In genomic region chr5:102503066-102503465, GRCm38 (mm10) we compare ENCODE assay signal across 23 mouse cellular contexts. TPM values are rescaled to one million over a fixed set of nuclear protein-coding genes. Genes with fewer than 3 reads are reported as not detected.
A peak's percentile ranks its signal among the peaks of the same experiment; 100 is the strongest.
DNase-seq lines count a peak whose midpoint lies in the region; ATAC-seq and TF ChIP-seq lines count a peak whose summit lies in the region.
"Had no signal": no experiment of that assay in that cellular context is flagged by ENCODE, and none has a peak within 500 bp of the region (broad histone marks: within the 10 kb centered on the region; RNA-seq: fewer than 3 reads in every experiment).

No protein-coding gene starts in this region.

- no peak for ATAC-seq in heart, embryonic 13.5 days (ENCODE audit: extremely low read depth, insufficient number of reproducible peaks, low FRiP score, low TSS enrichment)
- no peak for ATAC-seq in kidney, postnatal 0 days (replicated peaks; ENCODE audit: low FRiP score, low read depth)
- no peak for ATAC-seq in megakaryocyte, adult 5-6 weeks (ENCODE audit: poor library complexity, severe bottlenecking)
- ATAC-seq: activated CD4-positive, CD25-positive, alpha-beta regulatory T cell, adult 4 months; forebrain, embryonic 14.5 days; Patski had no signal

- H3K27ac ChIP-seq in heart, embryonic 13.5 days (replicated peaks), result 0 out of 2 replicates have a peak overlapping the region, but pooled peaks have one; percentile 20
- peak overlapping the region; percentile 70; the same call in 1 of the 2 replicates for H3K27ac ChIP-seq in kidney, postnatal 0 days
- H3K27ac ChIP-seq in macrophage, result peak overlapping the region; percentile 97
- H3K27ac ChIP-seq in thymus, adult 2 months (ENCODE audit: control insufficient read depth, insufficient read depth, low read length), result no peak overlapping the region
- H3K27ac ChIP-seq: embryonic facial prominence, embryonic 15.5 days; forebrain, embryonic 10.5 days; heart, embryonic 10.5 days; heart, embryonic 15.5 days; hindbrain, embryonic 15.5 days had no signal

- DNase-seq in heart, postnatal 14 days, result no peak
- peak; percentile 71 for DNase-seq in kidney, postnatal 0 days (ENCODE audit: low spot score)
- no peak for DNase-seq in kidney, adult 18-20 months
- DNase-seq in thymus, adult 2 months, result no peak
- DNase-seq: adrenal gland, postnatal 36 days; cerebellum, adult 11 months; cerebellum, adult 8-10 months; cerebellum, postnatal 14 days; embryo, embryonic 11 days; gastrocnemius, postnatal 36 days had no signal

- peaks cover 31% of the 10 kb centered on the region for H3K79me2 ChIP-seq in macrophage (ENCODE audit: inconsistent target)

- no peaks in the 10 kb centered on the region for H3K9me3 ChIP-seq in heart, embryonic 13.5 days
- no peaks in the 10 kb centered on the region for H3K9me3 ChIP-seq in kidney, postnatal 0 days (replicated peaks; ENCODE audit: low read length)
- no peaks in the 10 kb centered on the region for H3K9me3 ChIP-seq in megakaryocyte, embryonic 14.5 days
- H3K9me3 ChIP-seq: embryonic facial prominence, embryonic 15.5 days; forebrain, embryonic 10.5 days; heart, embryonic 10.5 days; heart, embryonic 15.5 days; hindbrain, embryonic 15.5 days had no signal

- 59% methylated on average over 3 of the region's 3 CpGs for WGBS in heart, embryonic 13.5 days
- 52% methylated on average over 3 of the region's 3 CpGs for WGBS in kidney, postnatal 0 days
- 86% methylated on average over 3 of the region's 3 CpGs for WGBS in macrophage (ENCODE audit: missing documents)
- 90% methylated on average over 3 of the region's 3 CpGs for WGBS in thymus, adult 2 months

- no peaks in the 10 kb centered on the region for H3K36me3 ChIP-seq in heart, embryonic 13.5 days
- no peaks in the 10 kb centered on the region for H3K36me3 ChIP-seq in kidney, postnatal 0 days (ENCODE audit: insufficient read depth, low read length)
- H3K36me3 ChIP-seq in megakaryocyte, embryonic 14.5 days (replicated peaks; ENCODE audit: low read length), result no peaks in the 10 kb centered on the region
- no peaks in the 10 kb centered on the region for H3K36me3 ChIP-seq in macrophage (ENCODE audit: inconsistent target)
- H3K36me3 ChIP-seq in thymus, adult 2 months (ENCODE audit: control insufficient read depth, insufficient read depth, low read length), result no peaks in the 10 kb centered on the region
- H3K36me3 ChIP-seq: forebrain, embryonic 10.5 days; heart, embryonic 10.5 days; heart, embryonic 15.5 days; hindbrain, embryonic 15.5 days had no signal

- H3K4me3 ChIP-seq in heart, embryonic 13.5 days, result no peak overlapping the region
- no peak overlapping the region for H3K4me3 ChIP-seq in kidney, postnatal 0 days (replicated peaks; ENCODE audit: low read depth, low read length)
- H3K4me3 ChIP-seq in megakaryocyte, embryonic 14.5 days (replicated peaks), result peak overlapping the region; percentile 59
- H3K4me3 ChIP-seq in macrophage (ENCODE audit: inconsistent target), result no peak overlapping the region
- H3K4me3 ChIP-seq in thymus, adult 2 months (ENCODE audit: control insufficient read depth, insufficient read depth, low read length), result no peak overlapping the region
- H3K4me3 ChIP-seq: embryonic facial prominence, embryonic 15.5 days; erythroblast, embryonic 14.5 days; forebrain, embryonic 10.5 days; heart, embryonic 10.5 days; heart, embryonic 15.5 days; hindbrain, embryonic 15.5 days had no signal

- H3K27me3 ChIP-seq in heart, embryonic 13.5 days (replicated peaks), result no peaks in the 10 kb centered on the region
- H3K27me3 ChIP-seq in kidney, postnatal 0 days (ENCODE audit: insufficient read depth, low read length), result no peaks in the 10 kb centered on the region
- no peaks in the 10 kb centered on the region for H3K27me3 ChIP-seq in megakaryocyte, embryonic 14.5 days (replicated peaks)
- no peaks in the 10 kb centered on the region for H3K27me3 ChIP-seq in thymus, adult 2 months (ENCODE audit: control insufficient read depth, insufficient read depth, low read length)
- H3K27me3 ChIP-seq: embryonic facial prominence, embryonic 15.5 days; heart, embryonic 15.5 days; hindbrain, embryonic 15.5 days; Patski had no signal

- no peak overlapping the region for H3K9ac ChIP-seq in heart, embryonic 13.5 days
- H3K9ac ChIP-seq in kidney, postnatal 0 days (ENCODE audit: low read depth, low read length), result no peak overlapping the region
- H3K9ac ChIP-seq: embryonic facial prominence, embryonic 15.5 days; heart, embryonic 15.5 days; hindbrain, embryonic 15.5 days had no signal

- intact Hi-C loops in heart, postnatal 14 days (cut with DNase I), result no loop called here

- no peak for TF ChIP-seq POLR2A in thymus, adult 2 months (IDR thresholded peaks at IDR 0.05; ENCODE audit: control insufficient read depth, extremely low read depth, insufficient read depth, low read length, poor library complexity)

- H3K4me1 ChIP-seq in heart, embryonic 13.5 days, result peaks cover 11% of the 10 kb centered on the region
- H3K4me1 ChIP-seq in kidney, postnatal 0 days (replicated peaks; ENCODE audit: insufficient read depth, low read length), result no peaks in the 10 kb centered on the region
- H3K4me1 ChIP-seq in megakaryocyte, embryonic 14.5 days, result peaks cover 69% of the 10 kb centered on the region
- no peaks in the 10 kb centered on the region for H3K4me1 ChIP-seq in thymus, adult 2 months (replicated peaks; ENCODE audit: control insufficient read depth, insufficient read depth, low read length)
- H3K4me1 ChIP-seq: embryonic facial prominence, embryonic 15.5 days; forebrain, embryonic 10.5 days; heart, embryonic 10.5 days; hindbrain, embryonic 15.5 days had no signal

- no peak overlapping the region for H3K4me2 ChIP-seq in heart, embryonic 13.5 days
- no peak overlapping the region for H3K4me2 ChIP-seq in kidney, postnatal 0 days (ENCODE audit: low read length)
- H3K4me2 ChIP-seq: embryonic facial prominence, embryonic 15.5 days; heart, embryonic 15.5 days; hindbrain, embryonic 15.5 days had no signal

- no peak for TF ChIP-seq CTCF in kidney, postnatal 0 days (IDR thresholded peaks at IDR 0.05; ENCODE audit: low read depth)
- TF ChIP-seq CTCF in thymus, adult 2 months (IDR thresholded peaks at IDR 0.05; ENCODE audit: borderline replicate concordance, control insufficient read depth, extremely low read depth, insufficient read depth, low read length, poor library complexity), result no peak

RNA-seq across cellular contexts. Expression of gene Arhgap24, which starts 21.9 kb away (rescaled TPM):
- 10.0 and 11.2 TPM in 2 replicates for polyA plus RNA-seq in heart, embryonic 13.5 days (2015; fragmentation: Nextera tagmentation; extraction: Ambion mirVana)
- 10 to 100 TPM; 12.7 to 16.6 TPM for total RNA-seq in heart, postnatal 14 days (2021)
- 99.9 and 110 TPM in 2 replicates for polyA plus RNA-seq in kidney, postnatal 0 days (2015; fragmentation: Nextera tagmentation; extraction: Ambion mirVana)
- polyA plus RNA-seq in megakaryocyte, embryonic 14.5 days (2012; ENCODE audit: insufficient read depth, low replicate concordance), result 1.4 TPM in 1 of 2 replicates, not detected in the other
- total RNA-seq in megakaryocyte, adult 5-6 weeks (2015), result 7.1 and 7.5 TPM in 2 replicates
- total RNA-seq in megakaryocyte, adult 5-6 weeks (2017), result 10.4 and 10.7 TPM in 2 replicates
- total RNA-seq in macrophage (2018; cell fraction: chromatin; rRNA removed), result 100 to 1,000 TPM in 1 of 26 experiments, 10 to 100 TPM in 25; 35.8 to 104 (median 61.4) TPM
- total RNA-seq in macrophage (2018; cell fraction: cytosol; rRNA removed), result 10 to 100 TPM; 10.4 to 21.1 (median 16.8) TPM
- 10 to 100 TPM; 25.9 to 99.4 (median 49.8) TPM for total RNA-seq in macrophage (2018; cell fraction: nucleus; rRNA removed)
- 9.2 to 16.8 TPM (median 15.2 TPM) in 3 replicates for polyA plus RNA-seq in macrophage (2018)
- polyA plus RNA-seq in thymus, adult 2 months (2012; rRNA removed), result 3.7 and 4.5 TPM in 2 replicates
- polyA plus RNA-seq: erythroblast, embryonic 14.5 days had no signal
